Mouse (Mus musculus): ENCODE data around the gene Dscaml1. TPM values are rescaled to one million over a fixed set of nuclear protein-coding genes. Genes with fewer than 3 reads are reported as not detected.

The Dscaml1 gene
- polyA plus RNA-seq, 1 experiment from 2014 or later = 1.3 TPM

DNA sequence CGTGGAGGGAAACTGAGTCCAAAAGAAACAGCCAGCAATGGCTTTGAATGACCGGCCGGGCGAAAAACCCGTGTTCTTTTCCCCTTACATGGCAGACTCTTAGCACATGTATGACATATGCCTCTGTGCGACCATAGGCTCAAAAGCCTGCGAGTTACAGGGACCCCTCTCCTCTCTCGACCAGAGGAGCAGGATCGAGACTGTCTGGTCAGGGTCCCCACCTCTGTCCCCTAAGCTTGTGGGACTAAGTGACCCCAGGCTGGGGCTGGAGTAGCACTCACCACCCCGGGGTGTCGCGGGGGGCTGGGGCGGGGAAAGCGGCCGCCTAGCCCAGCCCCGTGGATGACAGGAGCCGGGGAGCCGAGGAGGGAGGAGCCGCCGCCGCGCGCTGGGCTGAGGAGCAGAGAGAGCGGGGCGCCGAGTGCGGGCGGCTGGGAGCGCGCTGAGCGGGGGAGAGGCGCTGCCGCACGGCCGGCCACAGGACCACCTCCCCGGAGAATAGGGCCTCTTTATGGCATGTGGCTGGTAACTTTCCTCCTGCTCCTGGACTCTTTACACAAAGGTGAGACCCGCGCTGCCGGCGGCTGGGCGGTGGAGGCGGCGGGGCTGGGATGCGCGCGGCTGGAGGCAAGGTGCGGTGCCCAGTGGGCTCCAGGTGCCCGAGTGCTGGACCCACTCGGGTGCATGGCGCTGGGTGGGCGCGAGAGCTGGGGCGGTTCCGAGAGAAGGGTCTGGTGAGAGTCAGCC, 3.7 kb downstream of the Dscaml1 start:
- H3K4me2 ChIP-seq (replicated peaks) = peak overlapping the region; percentile 84
- H3K27ac ChIP-seq (replicated peaks) = no peak overlapping the region
- no peak overlapping the region for H3K9ac ChIP-seq
- H3K36me3 ChIP-seq = no peaks in the 10 kb centered on the region
- H3K27me3 ChIP-seq = peaks cover 53% of the 10 kb centered on the region
- 2% methylated on average over 53 of the region's 54 CpGs for WGBS
- H3K4me1 ChIP-seq = peaks cover 20% of the 10 kb centered on the region
- H3K9me3 ChIP-seq (replicated peaks) = no peaks in the 10 kb centered on the region
- H3K4me3 ChIP-seq (replicated peaks) = peak overlapping the region; percentile 45
- ATAC-seq (ENCODE audit: insufficient number of reproducible peaks, low FRiP score, low TSS enrichment, low read depth) = peak; percentile 25; the same call in 1 of the 2 replicates

GRCm38 (mm10) chr9:45430698-45430959, 4.2 kb downstream of the Dscaml1 start:
- Histone ChIP-seq H3K27me3 (peaks cover 53% of the 10 kb centered on the region), H3K9me3 (replicated peaks) (no peaks in the 10 kb centered on the region), H3K36me3 (no peaks in the 10 kb centered on the region), H3K4me1 (peaks cover 20% of the 10 kb centered on the region), H3K4me2 (replicated peaks) (peak overlapping the region; percentile 84), H3K9ac (0 out of 2 replicates have a peak overlapping the region, but pooled peaks have one; percentile 1), H3K4me3 (replicated peaks) (peak overlapping the region; percentile 45), H3K27ac (replicated peaks) (no peak overlapping the region)
- ATAC-seq (ENCODE audit: insufficient number of reproducible peaks, low FRiP score, low TSS enrichment, low read depth) = no peak
- WGBS = 3% methylated on average over 17 of the region's 17 CpGs

DNA sequence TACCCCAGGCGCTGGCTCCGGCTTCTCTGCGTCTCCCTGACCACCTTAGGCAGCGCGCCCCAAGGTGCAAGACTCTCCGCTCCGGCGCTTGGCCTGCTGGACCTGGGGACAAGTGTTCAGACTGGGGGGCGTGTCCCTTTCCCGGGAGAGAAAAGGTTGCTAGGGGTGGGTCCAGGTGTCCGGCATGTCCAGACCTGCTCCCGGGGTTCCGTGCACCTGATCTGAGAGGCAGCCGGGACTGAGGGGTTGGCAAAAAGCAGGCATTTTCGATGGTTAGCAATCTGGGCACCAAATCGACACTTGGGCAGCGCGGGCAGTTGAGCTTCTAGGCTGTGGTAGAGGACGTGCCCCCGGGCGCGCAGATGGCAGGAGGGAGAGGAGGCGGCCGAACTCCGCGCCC, 4.7 kb downstream of the Dscaml1 start:
- H3K4me3 ChIP-seq (replicated peaks) = peak overlapping the region; percentile 45
- peak overlapping the region; percentile 84 for H3K4me2 ChIP-seq (replicated peaks)
- peaks cover 20% of the 10 kb centered on the region for H3K4me1 ChIP-seq
- H3K27me3 ChIP-seq = peaks cover 53% of the 10 kb centered on the region
- H3K36me3 ChIP-seq = no peaks in the 10 kb centered on the region
- ATAC-seq (ENCODE audit: insufficient number of reproducible peaks, low FRiP score, low TSS enrichment, low read depth) = no peak
- no peak overlapping the region for H3K27ac ChIP-seq (replicated peaks)
- 5% methylated on average over 26 of the region's 26 CpGs for WGBS
- H3K9me3 ChIP-seq (replicated peaks) = no peaks in the 10 kb centered on the region
- H3K9ac ChIP-seq = no peak overlapping the region

GRCm38 (mm10) chr9:45432639-45433038, 6.2 kb downstream of the Dscaml1 start:
- Histone ChIP-seq H3K36me3 (no peaks in the 10 kb centered on the region), H3K27me3 (peaks cover 45% of the 10 kb centered on the region), H3K9ac (no peak overlapping the region), H3K4me3 (replicated peaks) (no peak overlapping the region), H3K27ac (replicated peaks) (no peak overlapping the region), H3K4me1 (peaks cover 20% of the 10 kb centered on the region), H3K4me2 (replicated peaks) (no peak overlapping the region), H3K9me3 (replicated peaks) (no peaks in the 10 kb centered on the region)
- ATAC-seq (ENCODE audit: insufficient number of reproducible peaks, low FRiP score, low TSS enrichment, low read depth) = no peak
- WGBS = 55% methylated on average over 12 of the region's 12 CpGs

- ATAC-seq (ENCODE audit: insufficient number of reproducible peaks, low FRiP score, low TSS enrichment, low read depth) = no peak
- WGBS = 66% methylated on average over 9 of the region's 9 CpGs
- peaks cover 20% of the 10 kb centered on the region for H3K4me1 ChIP-seq
- no peaks in the 10 kb centered on the region for H3K36me3 ChIP-seq
- no peak overlapping the region for H3K27ac ChIP-seq (replicated peaks)
- H3K9me3 ChIP-seq (replicated peaks) = no peaks in the 10 kb centered on the region
- H3K4me3 ChIP-seq (replicated peaks) = no peak overlapping the region
- H3K4me2 ChIP-seq (replicated peaks) = no peak overlapping the region
- no peak overlapping the region for H3K9ac ChIP-seq
- peaks cover 45% of the 10 kb centered on the region for H3K27me3 ChIP-seq
Measured at GRCm38 (mm10) chr9:45433119-45433518, 6.7 kb downstream of the Dscaml1 start.

GRCm38 (mm10) chr9:45434171-45434570, 7.7 kb downstream of the Dscaml1 start:
- H3K4me2 ChIP-seq (replicated peaks) = no peak overlapping the region
- 69% methylated on average over 2 of the region's 2 CpGs for WGBS
- H3K36me3 ChIP-seq = no peaks in the 10 kb centered on the region
- no peak for ATAC-seq (ENCODE audit: insufficient number of reproducible peaks, low FRiP score, low TSS enrichment, low read depth)
- no peaks in the 10 kb centered on the region for H3K9me3 ChIP-seq (replicated peaks)
- no peak overlapping the region for H3K4me3 ChIP-seq (replicated peaks)
- H3K27ac ChIP-seq (replicated peaks) = no peak overlapping the region
- peaks cover 20% of the 10 kb centered on the region for H3K4me1 ChIP-seq
- no peak overlapping the region for H3K9ac ChIP-seq
- peaks cover 39% of the 10 kb centered on the region for H3K27me3 ChIP-seq

GRCm38 (mm10) chr9:45439025-45439424, 12.6 kb downstream of the Dscaml1 start:
- Histone ChIP-seq H3K4me1 (0 out of 2 replicates have a peak, but pooled peaks cover 5% of the 10 kb centered on the region), H3K27ac (replicated peaks) (no peak overlapping the region), H3K27me3 (no peaks in the 10 kb centered on the region), H3K9me3 (replicated peaks) (no peaks in the 10 kb centered on the region), H3K4me3 (replicated peaks) (no peak overlapping the region), H3K36me3 (no peaks in the 10 kb centered on the region), H3K9ac (no peak overlapping the region), H3K4me2 (replicated peaks) (no peak overlapping the region)
- ATAC-seq (ENCODE audit: insufficient number of reproducible peaks, low FRiP score, low TSS enrichment, low read depth) = no peak
- WGBS = 73% methylated on average over 4 of the region's 4 CpGs

- H3K9ac ChIP-seq = no peak overlapping the region
- no peaks in the 10 kb centered on the region for H3K36me3 ChIP-seq
- H3K9me3 ChIP-seq (replicated peaks) = no peaks in the 10 kb centered on the region
- H3K4me3 ChIP-seq (replicated peaks) = no peak overlapping the region
- no peaks in the 10 kb centered on the region for H3K27me3 ChIP-seq
- no peak overlapping the region for H3K4me2 ChIP-seq (replicated peaks)
- 70% methylated on average over 16 of the region's 16 CpGs for WGBS
- H3K27ac ChIP-seq (replicated peaks) = no peak overlapping the region
- 0 out of 2 replicates have a peak, but pooled peaks cover 5% of the 10 kb centered on the region for H3K4me1 ChIP-seq
- ATAC-seq (ENCODE audit: insufficient number of reproducible peaks, low FRiP score, low TSS enrichment, low read depth) = no peak
Measured at GRCm38 (mm10) chr9:45440083-45440784, 13.8 kb downstream of the Dscaml1 start.

DNA sequence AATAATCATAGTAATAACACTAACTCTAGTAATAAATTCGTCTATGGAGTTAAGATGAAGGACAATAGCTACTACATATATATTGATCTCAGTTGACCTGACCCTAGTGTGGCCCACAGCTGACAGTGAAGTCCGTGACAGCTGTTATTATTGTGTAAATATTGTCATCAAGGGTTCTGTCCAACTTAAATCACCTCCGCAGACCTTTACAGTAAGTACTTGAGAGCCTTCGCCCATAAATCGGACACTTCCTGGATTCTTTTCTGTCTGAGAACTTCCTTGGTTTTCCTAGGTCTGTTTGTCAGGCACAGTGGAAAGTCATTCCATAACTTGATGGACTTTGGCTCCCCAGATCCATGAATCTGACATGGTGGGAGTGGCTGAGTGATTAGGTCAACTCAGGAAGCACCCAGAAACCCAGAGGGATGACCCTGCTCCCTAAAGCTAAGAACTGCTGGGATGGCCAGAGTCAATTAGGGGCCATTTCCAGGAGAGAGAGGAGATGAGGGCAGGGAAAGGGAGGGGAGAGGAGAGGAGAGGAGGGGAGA, 17.9 kb downstream of the Dscaml1 start:
- Histone ChIP-seq H3K27me3 (peaks cover 4% of the 10 kb centered on the region; the same call in 1 of the 2 replicates), H3K4me1 (peaks cover 10% of the 10 kb centered on the region; the same call in 1 of the 2 replicates), H3K4me3 (replicated peaks) (no peak overlapping the region), H3K4me2 (replicated peaks) (no peak overlapping the region), H3K36me3 (no peaks in the 10 kb centered on the region), H3K9me3 (replicated peaks) (no peaks in the 10 kb centered on the region), H3K9ac (no peak overlapping the region), H3K27ac (replicated peaks) (no peak overlapping the region)
- WGBS = 84% methylated on average over 5 of the region's 5 CpGs
- no peak for ATAC-seq (ENCODE audit: insufficient number of reproducible peaks, low FRiP score, low TSS enrichment, low read depth)

- ATAC-seq (ENCODE audit: insufficient number of reproducible peaks, low FRiP score, low TSS enrichment, low read depth) = no peak
- Histone ChIP-seq H3K4me3 (replicated peaks) (no peak overlapping the region), H3K36me3 (no peaks in the 10 kb centered on the region), H3K27me3 (peaks cover 4% of the 10 kb centered on the region; the same call in 1 of the 2 replicates), H3K9ac (no peak overlapping the region), H3K27ac (replicated peaks) (no peak overlapping the region), H3K9me3 (replicated peaks) (no peaks in the 10 kb centered on the region), H3K4me1 (peaks cover 5% of the 10 kb centered on the region; the same call in 1 of the 2 replicates), H3K4me2 (replicated peaks) (no peak overlapping the region)
- 68% methylated on average over 4 of the region's 4 CpGs for WGBS
Measured at GRCm38 (mm10) chr9:45449658-45450057, 23.2 kb downstream of the Dscaml1 start.

- no peak for ATAC-seq (ENCODE audit: insufficient number of reproducible peaks, low FRiP score, low TSS enrichment, low read depth)
- H3K27me3 ChIP-seq = peaks cover 4% of the 10 kb centered on the region; the same call in 1 of the 2 replicates
- no peak overlapping the region for H3K9ac ChIP-seq
- no peak overlapping the region for H3K4me3 ChIP-seq (replicated peaks)
- no peaks in the 10 kb centered on the region for H3K9me3 ChIP-seq (replicated peaks)
- H3K4me1 ChIP-seq = peaks cover 5% of the 10 kb centered on the region; the same call in 1 of the 2 replicates
- H3K4me2 ChIP-seq (replicated peaks) = no peak overlapping the region
- H3K27ac ChIP-seq (replicated peaks) = no peak overlapping the region
- no peaks in the 10 kb centered on the region for H3K36me3 ChIP-seq
- WGBS = 82% methylated on average over 4 of the region's 4 CpGs
Measured at GRCm38 (mm10) chr9:45451346-45451745, 24.9 kb downstream of the Dscaml1 start.
